Mouse (Mus musculus) stomach, postnatal 0 days (tissue): Measurements from ENCODE around the gene Dpp10.

ENCODE experiments used
- CTCF ChIP-seq: IDR thresholded peaks from 2 replicates; pipeline ENCODE4 v1.5.1; 2016; ENCODE audit warnings: antibody characterized with exemption, low read depth, mild to moderate bottlenecking, moderate library complexity
- EP300 ChIP-seq: optimal IDR thresholded peaks from 2 replicates; pipeline ENCODE3; 2016; ENCODE audit warnings: antibody characterized with exemption

- TF ChIP-seq CTCF (no peak), EP300 (no peak)
Measured at GRCm38 (mm10) chr1:123927278-123928002, 117.9 kb downstream of the Dpp10 start.
